Mouse (Mus musculus): ENCODE measurements around the gene Dnajc9. TPM values are rescaled to one million over a fixed set of nuclear protein-coding genes. Genes with fewer than 3 reads are reported as not detected.

Gene Dnajc9
- polyA plus RNA-seq, 2 experiments: 132 to 152 TPM

GRCm38 (mm10) chr14:20363230-20363629 lies 25.5 kb downstream of the Dnajc9 start:
- Histone ChIP-seq H3K27me3 (ENCODE audit: control insufficient read depth, insufficient read depth, low read length) (no peaks in the 10 kb centered on the region), H3K27ac (replicated peaks; ENCODE audit: low read depth, low read length) (no peak overlapping the region), H3K36me3 (ENCODE audit: control insufficient read depth, insufficient read depth, low read length) (peaks cover 75% of the 10 kb centered on the region), H3K4me2 (replicated peaks; ENCODE audit: low read depth, low read length, severe bottlenecking) (no peak overlapping the region), H3K9me3 (ENCODE audit: control insufficient read depth, low read length) (no peaks in the 10 kb centered on the region), H3K4me1 (ENCODE audit: control insufficient read depth, insufficient read depth, low read length) (no peaks in the 10 kb centered on the region), H3K4me3 (replicated peaks; ENCODE audit: low read length) (no peak overlapping the region), H3K9ac (ENCODE audit: low read depth, low read length, severe bottlenecking) (no peak overlapping the region)
- no peak for TF ChIP-seq POLR2A (IDR thresholded peaks at IDR 0.05; ENCODE audit: borderline replicate concordance, extremely low read depth, insufficient read depth, insufficient read length)
- no peak for DNase-seq (ENCODE audit: low spot score)
- ATAC-seq (ENCODE audit: low FRiP score, low read depth): no peak
- WGBS: 90% methylated on average over 4 of the region's 4 CpGs

GRCm38 (mm10) chr14:20347991-20348541 lies 40.6 kb downstream of the Dnajc9 start, which contains the start of the genes Ecd and Fam149b:
Ecd (minus strand) TSS chr14:20348121.
Fam149b (plus strand) TSS chr14:20348162.
- under 1% methylated on average over 35 of the region's 42 CpGs for WGBS
- H3K27me3 ChIP-seq (ENCODE audit: control insufficient read depth, insufficient read depth, low read length): no peaks in the 10 kb centered on the region
- H3K36me3 ChIP-seq (ENCODE audit: control insufficient read depth, insufficient read depth, low read length): peaks cover 39% of the 10 kb centered on the region
- H3K27ac ChIP-seq (replicated peaks; ENCODE audit: low read depth, low read length): peak within 1 kb of the TSS; percentile 85
- peak within 1 kb of the TSS; percentile 76 for H3K4me3 ChIP-seq (replicated peaks; ENCODE audit: low read length)
- H3K9me3 ChIP-seq (ENCODE audit: control insufficient read depth, low read length): no peaks in the 10 kb centered on the region
- H3K4me1 ChIP-seq (ENCODE audit: control insufficient read depth, insufficient read depth, low read length): 0 out of 2 replicates have a peak, but pooled peaks cover 6% of the 10 kb centered on the region
- peak; percentile 54; the same call in 1 of the 2 replicates for TF ChIP-seq POLR2A (IDR thresholded peaks at IDR 0.05; ENCODE audit: borderline replicate concordance, extremely low read depth, insufficient read depth, insufficient read length)
- ATAC-seq (ENCODE audit: low FRiP score, low read depth) (peak; percentile 100), DNase-seq (ENCODE audit: low spot score) (peak; percentile 95)
- H3K4me2 ChIP-seq (replicated peaks; ENCODE audit: low read depth, low read length, severe bottlenecking): peak within 1 kb of the TSS; percentile 74
- peak within 1 kb of the TSS; percentile 92 for H3K9ac ChIP-seq (ENCODE audit: low read depth, low read length, severe bottlenecking)

GRCm38 (mm10) chr14:20347441-20347990 lies 41.2 kb downstream of the Dnajc9 start:
- Histone ChIP-seq H3K4me2 (replicated peaks; ENCODE audit: low read depth, low read length, severe bottlenecking) (peak overlapping the region; percentile 74), H3K27me3 (ENCODE audit: control insufficient read depth, insufficient read depth, low read length) (no peaks in the 10 kb centered on the region), H3K36me3 (ENCODE audit: control insufficient read depth, insufficient read depth, low read length) (peaks cover 37% of the 10 kb centered on the region), H3K27ac (replicated peaks; ENCODE audit: low read depth, low read length) (peak overlapping the region; percentile 85), H3K9me3 (ENCODE audit: control insufficient read depth, low read length) (no peaks in the 10 kb centered on the region), H3K9ac (ENCODE audit: low read depth, low read length, severe bottlenecking) (peak overlapping the region; percentile 92), H3K4me3 (replicated peaks; ENCODE audit: low read length) (peak overlapping the region; percentile 76), H3K4me1 (ENCODE audit: control insufficient read depth, insufficient read depth, low read length) (0 out of 2 replicates have a peak, but pooled peaks cover 6% of the 10 kb centered on the region)
- 3% methylated on average over 15 of the region's 15 CpGs for WGBS
- no peak for TF ChIP-seq POLR2A (IDR thresholded peaks at IDR 0.05; ENCODE audit: borderline replicate concordance, extremely low read depth, insufficient read depth, insufficient read length)
- DNase-seq (ENCODE audit: low spot score) (peak; percentile 13), ATAC-seq (ENCODE audit: low FRiP score, low read depth) (peak; percentile 42)

- ATAC-seq (ENCODE audit: low FRiP score, low read depth) (no peak), DNase-seq (ENCODE audit: low spot score) (no peak)
- Histone ChIP-seq H3K9ac (ENCODE audit: low read depth, low read length, severe bottlenecking) (no peak overlapping the region), H3K9me3 (ENCODE audit: control insufficient read depth, low read length) (no peaks in the 10 kb centered on the region), H3K27ac (replicated peaks; ENCODE audit: low read depth, low read length) (no peak overlapping the region), H3K36me3 (ENCODE audit: control insufficient read depth, insufficient read depth, low read length) (peaks cover 42% of the 10 kb centered on the region), H3K4me3 (replicated peaks; ENCODE audit: low read length) (no peak overlapping the region), H3K4me1 (ENCODE audit: control insufficient read depth, insufficient read depth, low read length) (0 out of 2 replicates have a peak, but pooled peaks cover 6% of the 10 kb centered on the region), H3K4me2 (replicated peaks; ENCODE audit: low read depth, low read length, severe bottlenecking) (no peak overlapping the region), H3K27me3 (ENCODE audit: control insufficient read depth, insufficient read depth, low read length) (no peaks in the 10 kb centered on the region)
- no peak for TF ChIP-seq POLR2A (IDR thresholded peaks at IDR 0.05; ENCODE audit: borderline replicate concordance, extremely low read depth, insufficient read depth, insufficient read length)
- WGBS: 90% methylated on average over 9 of the region's 9 CpGs
Observed at GRCm38 (mm10) chr14:20345885-20346284, 42.8 kb downstream of the Dnajc9 start.

GRCm38 (mm10) chr14:20340866-20341265 lies 47.8 kb downstream of the Dnajc9 start:
- ATAC-seq (ENCODE audit: low FRiP score, low read depth) (no peak), DNase-seq (ENCODE audit: low spot score) (no peak)
- peaks cover 62% of the 10 kb centered on the region for H3K36me3 ChIP-seq (ENCODE audit: control insufficient read depth, insufficient read depth, low read length)
- no peaks in the 10 kb centered on the region for H3K27me3 ChIP-seq (ENCODE audit: control insufficient read depth, insufficient read depth, low read length)
- no peak overlapping the region for H3K4me3 ChIP-seq (replicated peaks; ENCODE audit: low read length)
- H3K4me1 ChIP-seq (ENCODE audit: control insufficient read depth, insufficient read depth, low read length): no peaks in the 10 kb centered on the region
- no peak overlapping the region for H3K9ac ChIP-seq (ENCODE audit: low read depth, low read length, severe bottlenecking)
- no peaks in the 10 kb centered on the region for H3K9me3 ChIP-seq (ENCODE audit: control insufficient read depth, low read length)
- WGBS: 88% methylated on average over 7 of the region's 7 CpGs
- no peak for TF ChIP-seq POLR2A (IDR thresholded peaks at IDR 0.05; ENCODE audit: borderline replicate concordance, extremely low read depth, insufficient read depth, insufficient read length)
- no peak overlapping the region for H3K4me2 ChIP-seq (replicated peaks; ENCODE audit: low read depth, low read length, severe bottlenecking)
- H3K27ac ChIP-seq (replicated peaks; ENCODE audit: low read depth, low read length): no peak overlapping the region
